22 mouse cellular contexts compared by ENCODE assay signal in genomic region chr11:42505436-42505835, GRCm38 (mm10).
A peak's percentile ranks its signal among the peaks of the same experiment; 100 is the strongest.
DNase-seq lines count a peak whose midpoint lies in the region; ATAC-seq and TF ChIP-seq lines count a peak whose summit lies in the region.
"Had no signal": no experiment of that assay in that cellular context is flagged by ENCODE, and none has a peak within 500 bp of the region (broad histone marks: within the 10 kb centered on the region; RNA-seq: fewer than 3 reads in every experiment).

No protein-coding gene starts in this region.

- WGBS in forebrain, postnatal 0 days: 51% methylated on average over 2 of the region's 2 CpGs
- WGBS in forebrain, embryonic 16.5 days: 48% methylated on average over 2 of the region's 2 CpGs

- no peak for ATAC-seq in cerebellum, adult (ENCODE audit: insufficient number of reproducible peaks, low FRiP score, low TSS enrichment)
- peak; percentile 20; the same call in 1 of the 2 replicates for ATAC-seq in forebrain, postnatal 0 days
- no peak for ATAC-seq in forebrain, embryonic 16.5 days
- ATAC-seq: forebrain, embryonic 15.5 days; hindbrain, embryonic 16.5 days; inflammation-experienced regulatory T-cells, adult 6 months; intestine, postnatal 0 days had no signal

- H3K9me3 ChIP-seq in forebrain, postnatal 0 days (ENCODE audit: low read length): no peaks in the 10 kb centered on the region
- H3K9me3 ChIP-seq in forebrain, embryonic 16.5 days (ENCODE audit: control insufficient read depth, low read length): no peaks in the 10 kb centered on the region
- H3K9me3 ChIP-seq: embryonic facial prominence, embryonic 12.5 days; forebrain, embryonic 15.5 days; heart, embryonic 10.5 days; hindbrain, embryonic 12.5 days had no signal

- no peak overlapping the region for H3K27ac ChIP-seq in forebrain, postnatal 0 days (ENCODE audit: low read depth, low read length)
- H3K27ac ChIP-seq in forebrain, embryonic 16.5 days (ENCODE audit: low read length): no peak overlapping the region
- H3K27ac ChIP-seq in left cerebral cortex, adult 2 months: 0 out of 2 replicates have a peak overlapping the region, but pooled peaks have one; percentile 17
- H3K27ac ChIP-seq: embryonic facial prominence, embryonic 12.5 days; forebrain, embryonic 15.5 days; heart, embryonic 10.5 days; hindbrain, embryonic 12.5 days had no signal

- no peak overlapping the region for H3K9ac ChIP-seq in forebrain, postnatal 0 days
- no peak overlapping the region for H3K9ac ChIP-seq in forebrain, embryonic 16.5 days (replicated peaks; ENCODE audit: low read depth, low read length)
- H3K9ac ChIP-seq: embryonic facial prominence, embryonic 12.5 days; forebrain, embryonic 15.5 days; hindbrain, embryonic 12.5 days had no signal

- no peaks in the 10 kb centered on the region for H3K36me3 ChIP-seq in forebrain, postnatal 0 days (ENCODE audit: insufficient read depth)
- no peaks in the 10 kb centered on the region for H3K36me3 ChIP-seq in forebrain, embryonic 16.5 days (ENCODE audit: control insufficient read depth, insufficient read depth)
- H3K36me3 ChIP-seq: embryonic facial prominence, embryonic 12.5 days; forebrain, embryonic 15.5 days; heart, embryonic 10.5 days; hindbrain, embryonic 12.5 days had no signal

- no peak overlapping the region for H3K4me2 ChIP-seq in forebrain, postnatal 0 days (ENCODE audit: low read depth)
- H3K4me2 ChIP-seq in forebrain, embryonic 16.5 days (ENCODE audit: low read length): no peak overlapping the region
- H3K4me2 ChIP-seq: embryonic facial prominence, embryonic 12.5 days; forebrain, embryonic 15.5 days; hindbrain, embryonic 12.5 days had no signal

- H3K4me3 ChIP-seq in forebrain, postnatal 0 days (ENCODE audit: low read depth, low read length): no peak overlapping the region
- no peak overlapping the region for H3K4me3 ChIP-seq in forebrain, embryonic 16.5 days (replicated peaks; ENCODE audit: low read length)
- H3K4me3 ChIP-seq in left cerebral cortex, adult 2 months: no peak overlapping the region
- H3K4me3 ChIP-seq: embryonic facial prominence, embryonic 12.5 days; forebrain, embryonic 15.5 days; heart, embryonic 10.5 days; hindbrain, embryonic 12.5 days had no signal

- DNase-seq in cerebellum, adult 8-10 months: peak; percentile 41
- peak; percentile 31 for DNase-seq in forebrain, postnatal 0 days
- DNase-seq in left cerebral cortex, adult 2 months (ENCODE audit: extremely low spot score in 1 of 2, low spot score in 2 of 2): no peak
- DNase-seq in left cerebral cortex, postnatal 10 days (ENCODE audit: extremely low spot score in 1 of 2, low spot score in 2 of 2): no peak
- no peak for DNase-seq in right cerebral cortex, postnatal 10 days (ENCODE audit: low spot score in 2 of 2)
- DNase-seq: adrenal gland, adult 2 months; adrenal gland, postnatal 25 days; gastrocnemius, postnatal 36 days; heart, adult 18-20 months; heart, postnatal 10 days; heart, postnatal 4 days; kidney, adult 8-10 months had no signal

- no peaks in the 10 kb centered on the region for H3K4me1 ChIP-seq in forebrain, postnatal 0 days (ENCODE audit: insufficient read depth)
- H3K4me1 ChIP-seq in forebrain, embryonic 16.5 days (replicated peaks; ENCODE audit: control insufficient read depth, insufficient read depth, low read length): no peaks in the 10 kb centered on the region
- H3K4me1 ChIP-seq: embryonic facial prominence, embryonic 12.5 days; heart, embryonic 10.5 days; hindbrain, embryonic 12.5 days had no signal

- intact Hi-C loops in left cerebral cortex, adult 2 months (cut with DNase I): no loop called here
- intact Hi-C loops in left cerebral cortex, postnatal 10 days (cut with DNase I): no loop called here

- H3K27me3 ChIP-seq in forebrain, postnatal 0 days (ENCODE audit: insufficient read depth, low read length): no peaks in the 10 kb centered on the region
- no peaks in the 10 kb centered on the region for H3K27me3 ChIP-seq in forebrain, embryonic 16.5 days (replicated peaks; ENCODE audit: control insufficient read depth, insufficient read depth, low read length)
- H3K27me3 ChIP-seq: CH12.LX; embryonic facial prominence, embryonic 12.5 days; forebrain, embryonic 15.5 days; hindbrain, embryonic 12.5 days had no signal

- TF ChIP-seq CTCF in forebrain, postnatal 0 days (IDR thresholded peaks at IDR 0.05; ENCODE audit: low read depth): no peak
- no peak for TF ChIP-seq CTCF in left cerebral cortex, adult 2 months (IDR thresholded peaks at IDR 0.05)

Comparison
In these comparisons a context has a peak if more than half of its experiments do, and no peak if none do; other contexts are left out.
1. DNase-seq: peak in cerebellum, adult 8-10 months (single experiment) and forebrain, postnatal 0 days (single experiment); none in left cerebral cortex, adult 2 months (0 of 2), left cerebral cortex, postnatal 10 days (0 of 2) and right cerebral cortex, postnatal 10 days (0 of 2).